Mouse (Mus musculus) c-Kit-positive CD71-negative TER-119-negative erythroid progenitor cells, embryonic 14.5 days (primary cell): Measurements from ENCODE around the gene Nell2.

Experiments
- DNase-seq: peaks from one replicate; pipeline ENCODE4 v3.0.0-alpha.2; 2013; ENCODE audit warnings: low read depth

The Nell2 gene

GRCm38 (mm10) chr15:95473976-95474375 is 54.4 kb downstream of the Nell2 start:
- DNase-seq: no peak

GRCm38 (mm10) chr15:95467195-95467594 is 61.2 kb downstream of the Nell2 start:
- no peak for DNase-seq

GRCm38 (mm10) chr15:95460041-95460566 is 68.3 kb downstream of the Nell2 start:
- DNase-seq: no peak

GRCm38 (mm10) chr15:95444586-95444985 is 83.8 kb downstream of the Nell2 start:
- DNase-seq: no peak

- DNase-seq: no peak
These were observed 90.6 kb downstream of the Nell2 start for GRCm38 (mm10) chr15:95437740-95438139.

GRCm38 (mm10) chr15:95436261-95436660 is 92.1 kb downstream of the Nell2 start:
- DNase-seq: no peak

- no peak for DNase-seq
These were observed 97.1 kb downstream of the Nell2 start for GRCm38 (mm10) chr15:95431156-95431799.

GRCm38 (mm10) chr15:95430000-95430399 is 98.4 kb downstream of the Nell2 start:
- DNase-seq: no peak

- DNase-seq: no peak
These were observed 100.2 kb downstream of the Nell2 start for GRCm38 (mm10) chr15:95428003-95428663.

GRCm38 (mm10) chr15:95425085-95425484 is 103.3 kb downstream of the Nell2 start:
- DNase-seq: no peak

- no peak for DNase-seq
These were observed 106.0 kb downstream of the Nell2 start for GRCm38 (mm10) chr15:95422226-95422950.

GRCm38 (mm10) chr15:95418641-95419040 is 109.7 kb downstream of the Nell2 start:
- DNase-seq: no peak

- DNase-seq: no peak
These were observed 116.2 kb downstream of the Nell2 start for GRCm38 (mm10) chr15:95411949-95412741.

GRCm38 (mm10) chr15:95410213-95410843 is 118.0 kb downstream of the Nell2 start:
- DNase-seq: no peak

GRCm38 (mm10) chr15:95390347-95390746 is 138.0 kb downstream of the Nell2 start:
- DNase-seq: no peak

- no peak for DNase-seq
These were observed 139.4 kb downstream of the Nell2 start for GRCm38 (mm10) chr15:95388950-95389349.

- DNase-seq: no peak
These were observed 147.5 kb downstream of the Nell2 start for GRCm38 (mm10) chr15:95380859-95381258.

GRCm38 (mm10) chr15:95370720-95371395 is 157.5 kb downstream of the Nell2 start:
- no peak for DNase-seq

- DNase-seq: no peak
These were observed 160.2 kb downstream of the Nell2 start for GRCm38 (mm10) chr15:95368185-95368584.

GRCm38 (mm10) chr15:95366506-95366905 is 161.9 kb downstream of the Nell2 start:
- no peak for DNase-seq

GRCm38 (mm10) chr15:95354806-95355205 is 173.6 kb downstream of the Nell2 start:
- no peak for DNase-seq
